Mouse (Mus musculus): ENCODE data around the gene Rhebl1.

Rhebl1 gene

GRCm38 (mm10) chr15:98914903-98915302 lies 20.6 kb upstream of the Rhebl1 start:
- DNase-seq (ENCODE audit: low read depth, low spot score), result no peak

DNA sequence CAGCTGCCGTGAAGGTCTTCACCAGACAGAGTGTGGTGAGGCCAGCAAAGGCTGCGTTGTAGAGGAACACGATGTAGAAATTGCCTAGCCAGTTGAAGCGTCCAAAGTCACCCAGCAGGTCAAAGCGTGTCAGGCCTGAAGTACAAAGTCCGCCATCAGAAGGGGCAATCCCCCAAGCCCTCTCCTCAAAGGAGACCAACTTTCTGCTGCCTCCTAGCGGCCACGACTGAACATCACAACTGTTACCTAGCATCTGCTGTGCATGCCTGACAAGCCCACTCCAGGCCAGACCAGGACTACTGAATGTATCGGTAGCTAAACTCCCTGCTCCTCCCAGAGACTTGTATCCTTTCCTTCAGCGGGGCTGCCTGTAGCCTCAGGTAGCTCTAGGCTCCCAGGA lies 10.4 kb upstream of the Rhebl1 start:
- no peak for DNase-seq (ENCODE audit: low read depth, low spot score)

DNA sequence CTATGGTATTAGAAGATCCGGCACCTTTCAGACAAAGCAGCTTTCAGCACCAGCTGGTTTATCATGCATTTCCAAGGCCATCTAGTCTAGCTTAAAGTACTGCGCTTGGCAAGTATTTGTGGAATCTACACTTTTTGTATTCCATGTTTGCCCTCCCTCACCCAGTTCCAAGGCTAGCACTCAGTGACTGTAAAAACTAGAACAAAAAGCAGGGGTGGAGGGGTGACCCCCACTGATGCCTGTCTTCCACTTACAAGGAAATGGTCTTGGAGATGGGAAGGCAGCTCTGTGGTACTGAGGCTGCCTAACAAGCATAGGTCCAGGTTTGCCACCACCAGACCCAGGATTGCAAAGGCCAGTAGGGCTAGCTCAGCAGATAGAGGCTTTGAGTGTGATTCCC lies 8.3 kb upstream of the Rhebl1 start:
- no peak for DNase-seq (ENCODE audit: low read depth, low spot score)

DNA sequence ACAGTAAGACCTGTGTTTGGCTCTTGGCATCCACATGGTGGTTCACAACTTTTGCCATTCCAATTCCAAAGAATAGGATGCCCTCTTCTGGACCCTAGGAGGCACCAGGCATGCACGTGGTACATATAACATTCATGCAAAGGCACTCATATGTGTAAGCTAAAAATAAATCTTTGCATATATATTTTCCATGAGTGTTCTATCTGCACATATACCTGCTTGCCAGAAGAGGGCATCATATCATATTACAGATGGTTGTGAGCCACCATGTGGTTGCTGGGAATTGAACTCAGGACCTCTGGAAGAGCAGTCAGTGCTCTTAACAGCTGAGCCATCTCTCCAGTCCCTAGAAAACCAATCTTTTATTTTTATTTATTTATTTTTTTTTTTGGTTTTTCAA lies 7.2 kb upstream of the Rhebl1 start:
- DNase-seq (ENCODE audit: low read depth, low spot score), result no peak

DNA sequence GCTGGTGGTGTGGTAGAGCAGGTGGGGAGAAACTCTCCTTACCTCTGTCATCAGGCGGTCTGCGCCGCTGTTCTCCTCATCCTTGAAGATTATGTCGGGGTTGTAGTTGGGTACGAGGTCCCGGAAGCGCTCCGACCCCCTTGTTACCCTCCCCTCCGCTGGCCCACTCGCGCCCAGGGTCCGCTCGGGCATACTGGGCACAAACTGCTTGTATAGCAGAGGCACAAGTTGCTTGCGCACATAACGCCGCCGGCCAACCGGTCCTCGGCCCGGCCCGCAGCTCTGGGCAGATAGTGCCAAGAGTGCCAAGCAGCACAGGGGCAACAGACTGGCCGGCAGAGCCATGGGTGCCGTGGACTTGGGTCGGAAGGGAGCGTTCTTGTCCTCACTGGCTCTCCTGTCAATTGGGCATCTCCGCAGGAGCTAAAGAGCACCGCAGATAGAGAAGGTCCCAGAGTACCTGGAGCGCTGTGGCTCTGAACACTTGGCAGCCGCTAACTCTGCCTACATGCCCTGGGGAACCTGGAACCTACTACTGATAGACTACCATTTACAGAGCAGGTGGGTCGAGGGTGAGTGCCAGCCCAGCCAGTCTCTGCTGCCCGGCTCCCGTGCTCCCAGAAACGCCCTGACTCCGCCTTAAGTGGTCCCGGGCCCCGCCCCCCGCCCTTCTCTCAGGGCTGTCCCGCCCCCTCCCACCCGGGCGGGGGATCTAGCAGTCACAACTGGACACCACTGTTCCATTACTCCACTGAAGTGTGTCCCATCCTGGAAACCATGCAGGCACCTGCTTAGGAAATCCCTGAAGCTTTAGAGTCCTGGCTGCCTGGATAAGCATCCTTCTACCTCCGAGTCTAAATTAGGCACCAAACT lies 3.8 kb upstream of the Rhebl1 start, which contains the start of gene Dhh:
Gene Dhh (minus strand): TSS at position 613 of the 873 bp plus-strand sequence.
- no peak for DNase-seq (ENCODE audit: low read depth, low spot score)

DNA sequence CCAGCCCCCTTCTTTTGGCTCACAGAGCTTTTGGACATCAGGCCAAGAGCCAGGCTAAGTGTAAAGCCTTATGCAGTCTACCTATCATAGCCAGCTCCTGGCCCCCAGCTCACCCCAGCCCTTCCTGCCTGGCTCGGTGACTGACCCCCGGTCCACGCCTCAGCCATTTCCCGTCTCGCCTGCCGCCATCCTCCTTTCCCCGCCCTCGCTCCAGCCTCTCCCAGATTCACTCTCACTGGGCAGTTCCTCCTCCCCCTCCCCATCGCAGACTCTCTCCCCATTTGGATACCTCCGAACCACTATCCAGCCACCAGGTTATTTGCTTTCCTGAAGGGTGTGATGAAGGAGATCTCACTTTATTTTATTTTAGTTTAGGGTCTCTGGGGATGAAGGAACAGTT lies 3.2 kb upstream of the Rhebl1 start:
- DNase-seq (ENCODE audit: low read depth, low spot score), result no peak

DNA sequence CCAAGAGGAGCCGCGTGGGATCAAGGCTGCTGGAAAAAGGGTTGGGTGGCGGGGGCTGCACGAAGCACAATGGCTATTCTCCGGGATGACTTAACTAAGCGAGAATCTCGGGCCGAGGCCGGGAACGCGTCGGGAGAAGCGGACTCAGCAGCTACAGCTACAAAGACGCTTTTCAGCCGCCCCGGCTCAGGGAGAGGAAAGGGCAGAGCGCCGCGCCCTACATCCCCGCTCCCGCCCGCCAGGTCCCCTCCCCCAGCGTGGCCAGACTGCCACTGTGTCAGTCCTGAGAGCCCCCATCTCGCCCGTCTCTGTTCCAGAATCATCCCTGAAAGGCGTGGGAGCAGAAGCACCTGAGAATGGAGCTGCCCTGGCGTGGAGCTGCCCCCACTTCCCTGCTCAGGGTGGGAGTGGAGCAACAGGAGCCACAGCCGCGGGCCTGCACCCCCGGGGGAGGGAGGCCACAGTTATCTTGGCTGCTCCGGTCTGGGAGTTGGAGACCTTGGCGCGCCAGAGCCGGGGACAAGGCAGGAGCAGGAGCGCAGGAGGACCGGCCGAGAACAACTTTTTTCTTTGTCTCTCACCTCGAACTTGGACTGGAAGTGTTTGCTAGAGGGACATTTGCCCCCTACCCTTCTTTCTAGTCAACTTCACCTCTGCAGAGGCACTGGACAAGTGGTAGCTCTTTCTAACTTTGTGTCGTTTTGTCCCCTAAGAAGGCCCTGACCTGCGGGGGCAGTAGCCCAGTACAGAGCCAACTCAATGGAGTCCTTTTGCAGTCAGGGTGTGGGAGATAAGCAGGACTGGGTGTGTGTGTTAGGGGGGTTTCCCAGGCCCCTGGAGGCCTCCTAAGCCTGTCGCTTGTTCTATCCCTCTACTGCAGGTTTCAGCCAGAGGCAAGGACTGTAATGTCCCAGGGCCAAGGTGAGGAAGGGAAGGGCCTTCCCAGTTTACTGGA lies 1.6 kb upstream of the Rhebl1 start:
- DNase-seq (ENCODE audit: low read depth, low spot score), result no peak

DNA sequence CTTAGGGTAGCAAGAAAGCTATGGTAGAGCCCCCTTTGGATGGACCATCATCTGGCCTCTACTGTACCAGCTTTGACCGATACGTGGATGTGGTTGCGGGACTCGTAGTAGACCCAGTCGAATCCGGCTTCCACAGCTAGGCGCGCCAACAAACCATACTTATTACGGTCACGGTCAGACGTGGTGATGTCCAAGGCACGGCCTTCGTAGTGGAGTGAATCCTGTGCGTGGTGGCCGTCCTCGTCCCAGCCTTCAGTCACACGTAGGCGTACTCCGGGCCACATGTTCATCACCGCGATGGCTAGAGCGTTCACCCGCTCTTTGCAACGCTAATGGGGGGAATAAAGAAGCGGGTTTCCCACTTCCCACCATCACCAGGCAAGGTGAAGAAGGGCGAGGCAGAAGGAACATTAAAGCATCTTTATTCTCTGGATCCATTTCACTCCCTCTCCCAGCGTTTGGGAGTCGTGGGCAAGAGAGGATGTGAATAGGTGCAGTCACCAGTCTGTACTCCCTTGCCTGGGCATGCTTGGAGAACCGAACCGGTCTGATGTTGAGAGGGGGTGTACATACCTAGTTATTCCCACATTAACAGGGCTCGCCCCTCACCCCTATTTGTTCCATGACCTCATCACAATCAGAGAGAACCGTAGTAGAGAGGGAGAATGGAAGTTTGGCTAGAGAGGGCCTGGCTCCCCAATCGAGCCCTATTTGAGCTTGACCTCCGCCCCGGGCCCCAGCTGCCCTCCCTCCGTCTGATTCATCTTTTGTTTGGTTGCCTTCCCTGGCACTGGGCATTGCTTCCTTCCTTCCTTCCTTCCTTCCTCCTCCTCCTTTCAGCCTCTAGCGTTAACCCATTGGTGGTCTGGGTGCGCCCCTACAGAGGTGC lies 650 bp upstream of the Rhebl1 start:
- no peak for DNase-seq (ENCODE audit: low read depth, low spot score)

GRCm38 (mm10) chr15:98893036-98893435 lies 1.3 kb downstream of the Rhebl1 start:
- DNase-seq (ENCODE audit: low read depth, low spot score), result no peak

DNA sequence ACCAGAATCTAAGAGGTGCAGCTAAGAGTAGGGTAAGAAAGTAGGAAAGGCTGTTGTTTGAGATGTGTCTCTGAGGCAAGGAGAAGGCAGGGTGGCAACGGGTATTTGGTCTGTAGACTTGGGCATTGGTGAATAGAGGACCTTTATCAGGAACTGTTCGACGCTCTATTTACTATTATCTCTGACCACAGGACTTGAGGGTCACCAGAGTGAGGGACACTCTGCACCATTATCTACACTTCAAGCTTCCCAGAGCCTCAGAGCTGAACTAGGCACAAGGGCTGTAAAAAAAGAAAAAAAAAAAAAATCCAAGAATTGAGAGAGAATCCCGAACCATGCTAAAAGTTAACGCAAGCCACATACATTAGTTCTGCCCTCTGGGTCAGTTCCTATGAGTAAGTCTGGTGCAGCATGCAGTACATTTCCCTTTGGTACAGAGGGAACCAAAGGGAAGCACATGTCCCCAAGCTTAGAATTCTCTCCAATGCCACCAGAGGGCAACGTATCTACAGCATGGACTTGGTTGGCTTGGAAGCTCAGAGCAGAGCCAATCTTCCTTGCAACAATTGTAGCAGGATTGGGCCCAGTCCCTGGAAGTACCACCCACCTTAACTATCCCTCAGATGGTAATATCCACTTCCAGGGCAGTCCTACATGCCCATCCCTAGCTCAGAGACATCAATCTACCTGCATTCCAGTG lies 2.3 kb downstream of the Rhebl1 start:
- DNase-seq (ENCODE audit: low read depth, low spot score), result peak; percentile 62

GRCm38 (mm10) chr15:98891198-98891742 lies 3.1 kb downstream of the Rhebl1 start:
- DNase-seq (ENCODE audit: low read depth, low spot score), result no peak

GRCm38 (mm10) chr15:98887526-98887925 lies 6.8 kb downstream of the Rhebl1 start:
- no peak for DNase-seq (ENCODE audit: low read depth, low spot score)

- DNase-seq (ENCODE audit: low read depth, low spot score), result no peak
These were observed 7.5 kb downstream of the Rhebl1 start for GRCm38 (mm10) chr15:98886667-98887387.

- no peak for DNase-seq (ENCODE audit: low read depth, low spot score)
These were observed 10.2 kb downstream of the Rhebl1 start for GRCm38 (mm10) chr15:98884106-98884505.

DNA sequence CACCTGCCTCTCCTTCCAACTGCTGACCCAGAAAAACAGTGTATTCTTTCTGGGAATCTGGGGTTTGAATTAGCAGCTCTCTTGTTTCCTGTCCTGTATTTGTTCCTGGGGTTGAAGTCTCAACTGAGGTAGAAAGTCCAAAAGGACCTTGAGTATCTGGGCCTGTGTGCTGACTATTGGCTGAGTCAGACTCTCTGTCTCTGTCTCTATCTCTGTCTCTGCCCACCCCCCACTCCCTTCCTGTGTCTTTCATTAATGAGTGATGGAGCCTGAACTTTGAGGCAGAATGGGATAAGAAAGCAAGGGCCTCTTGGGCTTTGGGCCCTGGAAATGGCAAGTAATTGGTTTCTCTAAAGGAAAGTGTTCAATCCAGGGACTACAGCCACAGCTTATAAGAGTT lies 10.7 kb downstream of the Rhebl1 start:
- no peak for DNase-seq (ENCODE audit: low read depth, low spot score)

GRCm38 (mm10) chr15:98881656-98882008 lies 12.7 kb downstream of the Rhebl1 start:
- DNase-seq (ENCODE audit: low read depth, low spot score), result no peak

DNA sequence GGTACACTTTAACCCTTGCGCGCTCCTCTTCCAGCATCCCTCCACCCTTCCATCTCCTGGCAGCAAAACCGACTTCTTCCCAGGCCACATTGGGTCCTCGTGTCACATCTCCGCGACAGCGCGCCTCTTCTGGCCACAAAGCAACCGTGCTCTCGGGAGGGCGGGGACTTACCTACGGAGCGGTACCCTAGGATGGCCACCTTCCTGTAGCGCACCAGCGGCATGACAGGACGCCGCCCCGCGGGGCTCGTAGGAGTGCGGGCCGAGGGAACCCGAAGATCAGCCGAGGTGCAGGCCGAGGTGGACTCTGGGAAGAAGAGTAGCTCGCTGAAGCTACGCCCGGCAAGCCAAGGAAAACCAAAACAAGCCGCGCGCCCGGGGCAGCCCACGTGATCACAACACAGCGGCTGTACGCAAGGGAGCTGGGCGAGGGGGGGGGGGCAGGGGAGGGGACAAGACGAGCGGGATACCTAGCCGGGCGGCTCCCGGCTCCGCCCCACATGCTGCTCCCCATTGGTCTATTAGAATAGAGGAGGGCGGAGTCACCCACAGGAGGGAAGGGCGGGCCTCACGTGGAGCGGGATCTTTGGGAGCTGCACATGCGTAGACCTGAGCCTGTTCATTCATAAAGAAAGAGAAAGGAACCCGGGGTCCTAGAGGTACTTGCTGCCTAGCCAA lies 13.2 kb downstream of the Rhebl1 start:
- peak; percentile 87 for DNase-seq (ENCODE audit: low read depth, low spot score)

DNA sequence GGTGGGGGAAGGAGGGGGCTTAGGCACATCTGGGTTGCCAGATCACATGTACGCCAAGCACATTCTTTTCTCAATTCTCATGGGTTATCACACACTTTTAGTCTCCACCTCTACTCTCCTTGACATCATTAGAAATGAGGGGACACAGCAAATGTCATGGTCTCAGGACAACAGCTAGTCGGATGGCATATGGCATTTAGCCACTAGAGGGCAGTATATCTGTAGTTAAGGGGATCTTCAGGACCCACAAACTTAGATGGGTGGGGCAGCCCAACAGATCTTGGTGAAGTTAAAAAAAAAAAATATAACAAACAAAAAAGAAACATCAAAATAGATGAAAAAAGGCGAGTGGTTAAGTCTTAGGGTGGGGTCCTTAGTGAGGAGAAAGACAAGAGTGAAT lies 17.0 kb downstream of the Rhebl1 start:
- peak; percentile 47 for DNase-seq (ENCODE audit: low read depth, low spot score)
